Mouse (Mus musculus) heart, embryonic 16.5 days (tissue): Measurements from ENCODE around the gene Retn. TPM values are rescaled to one million over a fixed set of nuclear protein-coding genes. Genes with fewer than 3 reads are reported as not detected.

Experiments used
- ATAC-seq: fragments of 200-750 bp; cut with Nextera tagmentation; replicated peaks from 2 replicates; pipeline ENCODE4 v1.8.0; 2017; ENCODE audit warnings: moderate number of reproducible peaks; ENCODE audit not compliant: insufficient read depth, low FRiP score; ENCODE audit errors: extremely low read depth
- H3K27ac ChIP-seq: fragments of 300-500 bp; sonication (generic); 2 replicates; pipeline ENCODE4 v1.5.1; 2014; ENCODE audit warnings: mild to moderate bottlenecking, low read length, control low read depth, moderate library complexity
- H3K27me3 ChIP-seq: fragments of 300-500 bp; sonication (generic); 2 replicates; pipeline ENCODE4 v1.6.1; 2014; ENCODE audit warnings: low read length, mixed read lengths; ENCODE audit not compliant: control insufficient read depth, insufficient read depth
- H3K36me3 ChIP-seq: fragments of 300-500 bp; sonication (generic); 2 replicates; pipeline ENCODE4 v1.6.1; 2014; ENCODE audit not compliant: control insufficient read depth, insufficient read depth
- H3K4me1 ChIP-seq: fragments of 300-500 bp; sonication (generic); 2 replicates; pipeline ENCODE4 v1.6.1; 2014; ENCODE audit warnings: low read length, mixed read lengths; ENCODE audit not compliant: control insufficient read depth, insufficient read depth
- H3K4me2 ChIP-seq: fragments of 300-500 bp; sonication (generic); 2 replicates; pipeline ENCODE4 v1.6.1; 2014; ENCODE audit warnings: low read depth, mild to moderate bottlenecking, control low read depth, low read length
- H3K4me3 ChIP-seq: fragments of 300-500 bp; sonication (generic); 2 replicates; pipeline ENCODE4 v1.5.1; 2014; ENCODE audit warnings: mild to moderate bottlenecking, control low read depth, low read length
- H3K9ac ChIP-seq: fragments of 300-500 bp; sonication (generic); 2 replicates; pipeline ENCODE4 v1.6.1; 2014; ENCODE audit warnings: low read length, control low read depth
- H3K9me3 ChIP-seq: fragments of 300-500 bp; sonication (generic); replicated peaks from 2 replicates; pipeline ENCODE4 v1.6.1; 2016; ENCODE audit warnings: low read length; ENCODE audit not compliant: control insufficient read depth
- WGBS: fragments of 180-500 bp; shearing (Covaris S2); extraction: QIAGEN DNeasy Blood & Tissue Kit; methylation state at CpG from one replicate; pipeline ENCODE4 v1.1.7; 2014; 5-methylcytosine and 5-hydroxymethylcytosine counted together
- polyA plus RNA-seq: library from polyadenylated mRNA; unstranded; fragments of >200 nt; fragmentation: Nextera tagmentation; extraction: Ambion mirVana; gene quantifications from 2 replicates; pipeline ENCODE4 v1.2.1, GENCODE M21; 2015

Gene Retn
- polyA plus RNA-seq, 1 experiment from 2014 or later, result not detected

- H3K27me3 ChIP-seq, result no peaks in the 10 kb centered on the region
- H3K36me3 ChIP-seq, result peaks cover 7% of the 10 kb centered on the region; the same call in 1 of the 2 replicates
- H3K4me2 ChIP-seq, result no peak overlapping the region
- no peak overlapping the region for H3K9ac ChIP-seq
- no peak overlapping the region for H3K4me3 ChIP-seq
- 53% methylated on average over 5 of the region's 5 CpGs for WGBS
- no peak for ATAC-seq
- no peaks in the 10 kb centered on the region for H3K4me1 ChIP-seq
- H3K27ac ChIP-seq, result no peak overlapping the region
- no peaks in the 10 kb centered on the region for H3K9me3 ChIP-seq
Measured at GRCm38 (mm10) chr8:3685422-3685821, 29.9 kb downstream of the Retn start.

GRCm38 (mm10) chr8:3687537-3687936 lies 32.0 kb downstream of the Retn start:
- no peak overlapping the region for H3K4me2 ChIP-seq
- H3K27me3 ChIP-seq, result no peaks in the 10 kb centered on the region
- H3K27ac ChIP-seq, result no peak overlapping the region
- no peak overlapping the region for H3K4me3 ChIP-seq
- no peaks in the 10 kb centered on the region for H3K4me1 ChIP-seq
- ATAC-seq, result no peak
- no peaks in the 10 kb centered on the region for H3K36me3 ChIP-seq
- 62% methylated on average over 6 of the region's 6 CpGs for WGBS
- no peaks in the 10 kb centered on the region for H3K9me3 ChIP-seq
- H3K9ac ChIP-seq, result no peak overlapping the region

- 71% methylated on average over 3 of the region's 3 CpGs for WGBS
- no peaks in the 10 kb centered on the region for H3K9me3 ChIP-seq
- H3K36me3 ChIP-seq, result no peaks in the 10 kb centered on the region
- no peak overlapping the region for H3K27ac ChIP-seq
- ATAC-seq, result no peak
- H3K27me3 ChIP-seq, result no peaks in the 10 kb centered on the region
- H3K4me3 ChIP-seq, result no peak overlapping the region
- no peak overlapping the region for H3K9ac ChIP-seq
- H3K4me2 ChIP-seq, result no peak overlapping the region
- no peaks in the 10 kb centered on the region for H3K4me1 ChIP-seq
Measured at GRCm38 (mm10) chr8:3690774-3691173, 35.2 kb downstream of the Retn start.

- Histone ChIP-seq H3K4me2 (no peak within 1 kb of the TSS), H3K27me3 (no peaks in the 10 kb centered on the region), H3K9me3 (no peaks in the 10 kb centered on the region), H3K27ac (no peak within 1 kb of the TSS), H3K4me3 (no peak within 1 kb of the TSS), H3K36me3 (no peaks in the 10 kb centered on the region), H3K9ac (no peak within 1 kb of the TSS), H3K4me1 (no peaks in the 10 kb centered on the region)
- ATAC-seq, result no peak
- 67% methylated on average over 3 of the region's 3 CpGs for WGBS
Measured at GRCm38 (mm10) chr8:3694121-3694520, 38.6 kb downstream of the Retn start, which contains the start of gene Fcer2a. Gene Fcer2a (minus strand): TSS chr8:3694175.

GRCm38 (mm10) chr8:3701491-3701890 lies 45.9 kb downstream of the Retn start:
- no peak for ATAC-seq
- 92% methylated on average over 1 of the region's 1 CpGs for WGBS
- no peaks in the 10 kb centered on the region for H3K9me3 ChIP-seq
- H3K4me2 ChIP-seq, result no peak overlapping the region
- no peak overlapping the region for H3K9ac ChIP-seq
- no peaks in the 10 kb centered on the region for H3K36me3 ChIP-seq
- no peaks in the 10 kb centered on the region for H3K27me3 ChIP-seq
- H3K4me1 ChIP-seq, result no peaks in the 10 kb centered on the region
- H3K4me3 ChIP-seq, result no peak overlapping the region
- no peak overlapping the region for H3K27ac ChIP-seq

GRCm38 (mm10) chr8:3705711-3706110 lies 50.1 kb downstream of the Retn start:
- Histone ChIP-seq H3K4me2 (no peak overlapping the region), H3K27ac (no peak overlapping the region), H3K36me3 (no peaks in the 10 kb centered on the region), H3K4me3 (no peak overlapping the region), H3K9me3 (no peaks in the 10 kb centered on the region), H3K4me1 (no peaks in the 10 kb centered on the region), H3K9ac (no peak overlapping the region), H3K27me3 (no peaks in the 10 kb centered on the region)
- no peak for ATAC-seq
- 50% methylated on average over 4 of the region's 4 CpGs for WGBS

GRCm38 (mm10) chr8:3707611-3708010 lies 52.0 kb downstream of the Retn start:
- no peak overlapping the region for H3K4me2 ChIP-seq
- H3K9ac ChIP-seq, result no peak overlapping the region
- no peak overlapping the region for H3K4me3 ChIP-seq
- no peaks in the 10 kb centered on the region for H3K36me3 ChIP-seq
- no peak for ATAC-seq
- no peaks in the 10 kb centered on the region for H3K27me3 ChIP-seq
- H3K27ac ChIP-seq, result no peak overlapping the region
- 49% methylated on average over 7 of the region's 7 CpGs for WGBS
- no peaks in the 10 kb centered on the region for H3K9me3 ChIP-seq
- no peaks in the 10 kb centered on the region for H3K4me1 ChIP-seq

Other genes starting within 250 kb of the Retn start
- 5.3 and 6.2 TPM in 2 replicates for gene Pex11g, start 188.1 kb upstream of the Retn start, polyA plus RNA-seq
- not detected in 2 replicates for gene Tex45, start 184.9 kb upstream of the Retn start, polyA plus RNA-seq
- 30.8 and 31.0 TPM in 2 replicates for gene Zfp358, start 162.6 kb upstream of the Retn start, polyA plus RNA-seq
- 51.9 and 55.0 TPM in 2 replicates for gene Mcoln1, start 155.3 kb upstream of the Retn start, polyA plus RNA-seq
- gene Pnpla6, start 140.4 kb upstream of the Retn start, polyA plus RNA-seq, result 16.3 and 18.1 TPM in 2 replicates
- 4.9 and 5.4 TPM in 2 replicates for gene C330021F23Rik, start 87.8 kb upstream of the Retn start, polyA plus RNA-seq
- 2.1 and 2.3 TPM in 2 replicates for gene Camsap3, start 68.5 kb upstream of the Retn start, polyA plus RNA-seq
- 35.6 and 36.8 TPM in 2 replicates for gene Xab2, start 34.5 kb upstream of the Retn start, polyA plus RNA-seq
- gene Pet100, start 34.2 kb upstream of the Retn start, polyA plus RNA-seq, result 65.9 and 79.7 TPM in 2 replicates
- 0.17 and 0.34 TPM in 2 replicates for gene Pcp2, start 30.2 kb upstream of the Retn start, polyA plus RNA-seq
- 47.3 and 50.4 TPM in 2 replicates for gene Stxbp2, start 24.8 kb upstream of the Retn start, polyA plus RNA-seq
- 0.55 and 0.58 TPM in 2 replicates for gene Mcemp1, start 10.0 kb downstream of the Retn start, polyA plus RNA-seq
- 4.3 and 4.4 TPM in 2 replicates for gene Fcor, start 16.6 kb downstream of the Retn start, polyA plus RNA-seq
- 32.4 and 35.2 TPM in 2 replicates for gene Trappc5, start 20.5 kb downstream of the Retn start, polyA plus RNA-seq
- 0.14 and 0.16 TPM in 2 replicates for gene Fcer2a, start 38.4 kb downstream of the Retn start, polyA plus RNA-seq
- gene Clec4g, start 64.9 kb downstream of the Retn start, polyA plus RNA-seq, result 2.0 and 2.6 TPM in 2 replicates
- 0.19 and 0.28 TPM in 2 replicates for gene Cd209a, start 93.2 kb downstream of the Retn start, polyA plus RNA-seq
- gene Cd209e, start 198.5 kb downstream of the Retn start, polyA plus RNA-seq, result 0.16 and 0.39 TPM in 2 replicates
- gene Cd209d, start 222.8 kb downstream of the Retn start, polyA plus RNA-seq, result not detected in 2 replicates